Mouse (Mus musculus): ENCODE data around the gene Nubp1. TPM values are rescaled to one million over a fixed set of nuclear protein-coding genes. Genes with fewer than 3 reads are reported as not detected.

Gene Nubp1
- polyA plus RNA-seq, 1 experiment from 2014 or later: 80.5 TPM

- no peaks in the 10 kb centered on the region for H3K36me3 ChIP-seq
- 62% methylated on average over 3 of the region's 3 CpGs for whole genome bisulfite sequencing
- peaks cover 4% of the 10 kb centered on the region; the same call in 1 of the 2 replicates for H3K4me1 ChIP-seq
- no peaks in the 10 kb centered on the region for H3K9me3 ChIP-seq (replicated peaks)
- H3K4me3 ChIP-seq: no peak overlapping the region
- no peaks in the 10 kb centered on the region; the same call in 1 of the 2 replicates for H3K27me3 ChIP-seq (ENCODE audit: low read depth, poor library complexity, severe bottlenecking)
- H3K27ac ChIP-seq (replicated peaks): no peak overlapping the region
- no peak for DNase-seq (ENCODE audit: low spot score)
Observed at GRCm38 (mm10) chr16:10384544-10384943, 27.2 kb upstream of the Nubp1 start.

GRCm38 (mm10) chr16:10385261-10385660, 26.5 kb upstream of the Nubp1 start:
- no peak for DNase-seq (ENCODE audit: low spot score)
- peaks cover 4% of the 10 kb centered on the region; the same call in 1 of the 2 replicates for H3K4me1 ChIP-seq
- H3K36me3 ChIP-seq: no peaks in the 10 kb centered on the region
- WGBS: 83% methylated on average over 12 of the region's 12 CpGs
- no peak overlapping the region for H3K27ac ChIP-seq (replicated peaks)
- no peaks in the 10 kb centered on the region; the same call in 1 of the 2 replicates for H3K27me3 ChIP-seq (ENCODE audit: low read depth, poor library complexity, severe bottlenecking)
- no peak overlapping the region for H3K4me3 ChIP-seq
- no peaks in the 10 kb centered on the region for H3K9me3 ChIP-seq (replicated peaks)

- H3K4me1 ChIP-seq: peaks cover 4% of the 10 kb centered on the region; the same call in 1 of the 2 replicates
- no peak for DNase-seq (ENCODE audit: low spot score)
- H3K27ac ChIP-seq (replicated peaks): no peak overlapping the region
- WGBS: 92% methylated on average over 6 of the region's 6 CpGs
- H3K9me3 ChIP-seq (replicated peaks): no peaks in the 10 kb centered on the region
- H3K27me3 ChIP-seq (ENCODE audit: low read depth, poor library complexity, severe bottlenecking): peaks cover 5% of the 10 kb centered on the region
- H3K4me3 ChIP-seq: no peak overlapping the region
- no peaks in the 10 kb centered on the region for H3K36me3 ChIP-seq
Observed at GRCm38 (mm10) chr16:10388634-10389365, 22.9 kb upstream of the Nubp1 start.

- 84% methylated on average over 9 of the region's 9 CpGs for WGBS
- Histone ChIP-seq H3K9me3 (replicated peaks) (no peaks in the 10 kb centered on the region), H3K27me3 (ENCODE audit: low read depth, poor library complexity, severe bottlenecking) (peaks cover 33% of the 10 kb centered on the region), H3K4me3 (no peak overlapping the region), H3K4me1 (peaks cover 8% of the 10 kb centered on the region), H3K27ac (replicated peaks) (no peak overlapping the region), H3K36me3 (no peaks in the 10 kb centered on the region)
- DNase-seq (ENCODE audit: low spot score): no peak
Observed at GRCm38 (mm10) chr16:10392587-10392986, 19.2 kb upstream of the Nubp1 start.

GRCm38 (mm10) chr16:10394699-10395540, 16.8 kb upstream of the Nubp1 start, which contains the start of gene Tekt5:
Gene Tekt5, minus strand, starts transcription at chr16:10395490.
- H3K36me3 ChIP-seq: no peaks in the 10 kb centered on the region
- H3K4me1 ChIP-seq: peaks cover 8% of the 10 kb centered on the region
- no peaks in the 10 kb centered on the region for H3K9me3 ChIP-seq (replicated peaks)
- WGBS: 8% methylated on average over 37 of the region's 37 CpGs
- peaks cover 33% of the 10 kb centered on the region for H3K27me3 ChIP-seq (ENCODE audit: low read depth, poor library complexity, severe bottlenecking)
- no peak within 1 kb of the TSS for H3K27ac ChIP-seq (replicated peaks)
- peak within 1 kb of the TSS; percentile 47 for H3K4me3 ChIP-seq
- DNase-seq (ENCODE audit: low spot score): peak; percentile 44

- Histone ChIP-seq H3K9me3 (replicated peaks) (no peaks in the 10 kb centered on the region), H3K36me3 (no peaks in the 10 kb centered on the region), H3K27me3 (ENCODE audit: low read depth, poor library complexity, severe bottlenecking) (peaks cover 28% of the 10 kb centered on the region), H3K4me1 (peaks cover 8% of the 10 kb centered on the region), H3K27ac (replicated peaks) (no peak overlapping the region), H3K4me3 (no peak overlapping the region)
- no peak for DNase-seq (ENCODE audit: low spot score)
- whole genome bisulfite sequencing: 80% methylated on average over 5 of the region's 5 CpGs
Observed at GRCm38 (mm10) chr16:10398755-10399154, 13.0 kb upstream of the Nubp1 start.

- Histone ChIP-seq H3K4me3 (no peak overlapping the region), H3K27ac (replicated peaks) (no peak overlapping the region), H3K36me3 (no peaks in the 10 kb centered on the region), H3K9me3 (replicated peaks) (no peaks in the 10 kb centered on the region), H3K4me1 (peaks cover 8% of the 10 kb centered on the region), H3K27me3 (ENCODE audit: low read depth, poor library complexity, severe bottlenecking) (peaks cover 24% of the 10 kb centered on the region)
- 34% methylated on average over 7 of the region's 7 CpGs for WGBS
- DNase-seq (ENCODE audit: low spot score): peak; percentile 83
Observed at GRCm38 (mm10) chr16:10399160-10399559, 12.6 kb upstream of the Nubp1 start.

GRCm38 (mm10) chr16:10415976-10416375, 4.2 kb downstream of the Nubp1 start:
- H3K9me3 ChIP-seq (replicated peaks): 0 out of 2 replicates have a peak, but pooled peaks cover 5% of the 10 kb centered on the region
- H3K36me3 ChIP-seq: peaks cover 76% of the 10 kb centered on the region
- peaks cover 14% of the 10 kb centered on the region for H3K4me1 ChIP-seq
- WGBS: 83% methylated on average over 6 of the region's 6 CpGs
- no peak overlapping the region for H3K4me3 ChIP-seq
- no peaks in the 10 kb centered on the region for H3K27me3 ChIP-seq (ENCODE audit: low read depth, poor library complexity, severe bottlenecking)
- no peak for DNase-seq (ENCODE audit: low spot score)
- no peak overlapping the region for H3K27ac ChIP-seq (replicated peaks)

GRCm38 (mm10) chr16:10416866-10417265, 5.1 kb downstream of the Nubp1 start:
- DNase-seq (ENCODE audit: low spot score): no peak
- Histone ChIP-seq H3K27me3 (ENCODE audit: low read depth, poor library complexity, severe bottlenecking) (no peaks in the 10 kb centered on the region), H3K27ac (replicated peaks) (no peak overlapping the region), H3K9me3 (replicated peaks) (0 out of 2 replicates have a peak, but pooled peaks cover 5% of the 10 kb centered on the region), H3K36me3 (peaks cover 85% of the 10 kb centered on the region), H3K4me3 (no peak overlapping the region), H3K4me1 (peaks cover 8% of the 10 kb centered on the region)
- WGBS: 97% methylated on average over 4 of the region's 4 CpGs

- Histone ChIP-seq H3K4me1 (peaks cover 2% of the 10 kb centered on the region), H3K4me3 (no peak overlapping the region), H3K27ac (replicated peaks) (no peak overlapping the region), H3K9me3 (replicated peaks) (0 out of 2 replicates have a peak, but pooled peaks cover 5% of the 10 kb centered on the region), H3K36me3 (peaks cover 94% of the 10 kb centered on the region), H3K27me3 (ENCODE audit: low read depth, poor library complexity, severe bottlenecking) (no peaks in the 10 kb centered on the region)
- no peak for DNase-seq (ENCODE audit: low spot score)
- WGBS: 95% methylated on average over 9 of the region's 9 CpGs
Observed at GRCm38 (mm10) chr16:10417723-10418259, 6.0 kb downstream of the Nubp1 start.

GRCm38 (mm10) chr16:10420447-10421054, 8.8 kb downstream of the Nubp1 start:
- peaks cover 100% of the 10 kb centered on the region for H3K36me3 ChIP-seq
- WGBS: 92% methylated on average over 9 of the region's 9 CpGs

GRCm38 (mm10) chr16:10431911-10432310, 20.2 kb downstream of the Nubp1 start:
- 91% methylated on average over 1 of the region's 1 CpGs for WGBS
- Histone ChIP-seq H3K4me3 (no peak overlapping the region), H3K27me3 (ENCODE audit: low read depth, poor library complexity, severe bottlenecking) (no peaks in the 10 kb centered on the region), H3K4me1 (no peaks in the 10 kb centered on the region), H3K36me3 (peaks cover 13% of the 10 kb centered on the region), H3K9me3 (replicated peaks) (no peaks in the 10 kb centered on the region), H3K27ac (replicated peaks) (no peak overlapping the region)
- DNase-seq (ENCODE audit: low spot score): no peak

More at GRCm38 (mm10) chr16:10420447-10421054, 8.8 kb downstream of the Nubp1 start:
- H3K27ac ChIP-seq (replicated peaks): no peak overlapping the region
- H3K27me3 ChIP-seq (ENCODE audit: low read depth, poor library complexity, severe bottlenecking): no peaks in the 10 kb centered on the region
- no peak for DNase-seq (ENCODE audit: low spot score)
- H3K9me3 ChIP-seq (replicated peaks): 0 out of 2 replicates have a peak, but pooled peaks cover 5% of the 10 kb centered on the region
- no peak overlapping the region for H3K4me3 ChIP-seq
- no peaks in the 10 kb centered on the region for H3K4me1 ChIP-seq

Measured in midbrain, embryonic 10.5 days (tissue).